Mouse (Mus musculus) c-Kit-positive CD71-negative TER-119-negative erythroid progenitor cells, embryonic 14.5 days (primary cell): ENCODE results near the gene Cdca3.
"Not testable (repeated sequence)": the region's sequence is repeated elsewhere in the genome, so short reads cannot be mapped to it uniquely, and the experiment has no call there.

Source experiments
- DNase-seq: peaks from one replicate; pipeline ENCODE4 v3.0.0-alpha.2; 2013; ENCODE audit warnings: low read depth

Cdca3 gene

DNA sequence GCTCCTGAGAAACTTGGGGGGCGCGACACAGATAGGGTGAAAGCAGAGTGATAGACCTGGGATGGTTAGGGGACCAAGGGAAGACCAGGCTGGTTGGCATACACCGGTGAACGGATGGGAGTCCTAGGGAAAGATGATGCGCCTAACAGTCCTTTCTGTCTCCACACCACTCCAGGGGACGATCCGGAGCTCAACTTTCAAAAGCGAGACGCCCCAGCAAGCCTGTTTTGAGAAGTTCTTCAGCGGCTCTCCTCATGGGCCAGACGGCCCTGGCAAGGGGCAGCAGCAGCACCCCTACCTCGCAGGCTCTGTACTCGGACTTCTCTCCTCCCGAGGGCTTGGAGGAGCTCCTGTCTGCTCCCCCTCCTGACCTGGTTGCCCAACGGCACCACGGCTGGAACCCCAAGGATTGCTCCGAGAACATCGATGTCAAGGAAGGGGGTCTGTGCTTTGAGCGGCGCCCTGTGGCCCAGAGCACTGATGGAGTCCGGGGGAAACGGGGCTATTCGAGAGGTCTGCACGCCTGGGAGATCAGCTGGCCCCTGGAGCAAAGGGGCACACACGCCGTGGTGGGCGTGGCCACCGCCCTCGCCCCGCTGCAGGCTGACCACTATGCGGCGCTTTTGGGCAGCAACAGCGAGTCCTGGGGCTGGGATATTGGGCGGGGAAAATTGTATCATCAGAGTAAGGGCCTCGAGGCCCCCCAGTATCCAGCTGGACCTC is 20.1 kb upstream of the Cdca3 start:
- DNase-seq: peak; percentile 65

DNA sequence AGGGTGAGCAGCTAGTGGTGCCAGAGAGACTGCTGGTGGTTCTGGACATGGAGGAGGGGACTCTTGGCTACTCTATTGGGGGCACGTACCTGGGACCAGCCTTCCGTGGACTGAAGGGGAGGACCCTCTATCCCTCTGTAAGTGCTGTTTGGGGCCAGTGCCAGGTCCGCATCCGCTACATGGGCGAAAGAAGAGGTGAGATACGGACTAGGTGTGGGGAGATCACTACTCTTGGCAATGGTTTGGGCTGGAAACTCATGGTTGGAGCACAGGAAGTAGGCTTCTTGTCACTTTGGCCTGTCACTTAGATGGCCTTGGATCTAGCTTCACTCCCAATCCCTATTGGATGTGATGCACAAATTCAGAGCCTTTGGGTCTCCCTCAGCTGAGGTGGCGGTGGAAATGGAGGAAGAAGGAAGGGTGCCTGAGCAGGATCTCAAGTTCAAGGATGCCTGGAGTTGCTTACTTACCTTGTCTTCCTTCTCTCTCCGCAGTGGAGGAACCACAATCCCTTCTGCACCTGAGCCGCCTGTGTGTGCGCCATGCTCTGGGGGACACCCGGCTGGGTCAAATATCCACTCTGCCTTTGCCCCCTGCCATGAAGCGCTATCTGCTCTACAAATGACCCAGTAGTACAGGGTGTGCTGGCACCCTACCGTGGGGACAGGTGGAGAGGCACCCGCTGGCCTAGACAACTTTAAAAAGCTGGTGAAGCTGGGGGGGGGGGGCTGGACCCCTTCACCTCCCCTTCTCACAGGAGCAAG is 19.4 kb upstream of the Cdca3 start:
- DNase-seq: no peak

DNA sequence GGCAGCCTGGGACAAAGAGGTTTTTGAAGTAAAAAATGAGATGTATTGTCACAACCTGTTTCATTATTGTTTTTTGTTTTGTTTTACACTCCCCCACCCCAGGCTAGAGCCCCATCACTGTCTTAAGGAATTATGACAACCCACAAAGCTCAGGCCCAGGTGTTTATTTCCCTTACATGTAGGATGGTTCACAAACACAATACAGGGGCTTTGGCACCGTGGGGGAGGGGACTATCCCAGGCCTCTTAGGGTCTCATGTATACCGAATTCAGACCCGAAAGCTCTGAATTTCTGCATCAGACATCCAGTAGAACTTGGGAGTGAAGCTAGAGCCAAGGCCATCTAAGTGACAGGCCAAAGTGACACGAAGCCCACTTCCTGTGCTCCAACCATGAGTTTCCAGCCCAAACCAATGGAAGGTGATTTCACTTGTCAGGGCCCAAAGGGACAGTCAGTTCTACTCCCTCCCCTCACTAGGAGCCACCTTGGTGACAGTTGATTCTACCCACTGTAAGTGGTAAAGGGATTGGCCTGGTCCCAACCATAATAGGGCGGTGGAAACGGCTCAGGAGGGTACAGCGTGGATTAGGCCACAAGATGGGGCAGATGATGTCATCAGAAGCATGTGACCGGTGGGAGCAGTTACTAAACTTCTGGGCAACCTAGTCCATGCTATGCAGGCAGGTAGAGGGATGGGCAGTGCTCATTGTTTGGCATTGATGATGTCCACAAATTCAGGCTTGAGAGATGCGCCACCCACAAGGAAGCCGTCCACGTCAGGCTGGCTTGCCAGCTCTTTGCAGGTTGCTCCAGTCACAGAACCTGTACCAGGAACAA is 18.6 kb upstream of the Cdca3 start:
- DNase-seq: not testable (repeated sequence)

DNA sequence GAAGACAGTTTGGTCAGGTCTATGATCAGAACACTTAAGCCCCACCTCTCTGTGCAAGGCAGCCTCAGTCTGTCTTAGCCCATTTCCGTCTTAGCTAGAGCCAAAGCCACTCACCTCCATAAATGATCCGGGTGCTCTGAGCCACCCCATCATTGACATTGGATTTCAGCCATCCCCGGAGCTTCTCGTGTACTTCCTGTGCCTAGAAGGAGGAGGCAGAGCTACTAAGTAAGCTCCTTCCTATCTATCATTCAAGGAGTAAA is 18.0 kb upstream of the Cdca3 start:
- no peak for DNase-seq

DNA sequence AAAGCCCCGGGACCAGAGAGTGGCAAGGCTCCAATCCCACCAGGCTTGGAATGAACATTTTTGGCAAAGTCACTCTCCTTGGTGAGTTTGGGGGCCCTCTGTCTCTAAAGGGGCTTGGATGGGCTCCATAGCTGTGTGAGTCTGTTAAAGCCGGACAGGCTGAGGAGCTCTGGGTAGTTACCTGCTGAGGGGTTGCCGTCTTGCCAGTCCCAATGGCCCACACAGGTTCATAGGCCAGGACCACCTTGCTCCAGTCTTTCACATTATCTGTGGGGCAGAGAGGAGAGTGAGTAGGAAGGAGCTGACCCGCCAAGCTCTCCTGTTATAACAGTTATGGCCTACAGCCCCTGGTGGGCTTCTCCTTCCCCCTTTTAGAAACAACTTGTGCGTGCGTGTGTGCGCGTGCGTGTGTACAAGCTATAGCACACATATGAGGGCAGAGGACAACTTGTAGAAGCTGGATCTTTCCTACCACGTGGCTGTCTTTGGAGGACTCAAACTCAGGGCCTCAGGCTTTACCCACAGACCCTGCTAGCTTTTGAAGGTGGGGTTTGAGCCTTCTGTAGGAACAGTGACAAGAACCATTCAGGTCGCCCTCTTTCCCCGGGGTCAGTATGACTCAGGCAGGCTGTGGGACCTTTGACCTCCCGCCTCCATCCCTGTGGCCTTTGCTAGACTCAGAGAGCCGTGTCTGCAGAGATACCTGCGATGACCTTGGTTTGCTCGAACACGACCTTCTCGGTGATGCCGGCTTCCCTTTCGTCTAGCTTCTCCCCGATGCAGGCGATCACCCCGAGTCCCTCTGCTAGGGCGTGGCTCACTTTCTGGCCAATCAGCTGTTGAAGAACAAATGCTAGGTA is 17.4 kb upstream of the Cdca3 start:
- DNase-seq: no peak

DNA sequence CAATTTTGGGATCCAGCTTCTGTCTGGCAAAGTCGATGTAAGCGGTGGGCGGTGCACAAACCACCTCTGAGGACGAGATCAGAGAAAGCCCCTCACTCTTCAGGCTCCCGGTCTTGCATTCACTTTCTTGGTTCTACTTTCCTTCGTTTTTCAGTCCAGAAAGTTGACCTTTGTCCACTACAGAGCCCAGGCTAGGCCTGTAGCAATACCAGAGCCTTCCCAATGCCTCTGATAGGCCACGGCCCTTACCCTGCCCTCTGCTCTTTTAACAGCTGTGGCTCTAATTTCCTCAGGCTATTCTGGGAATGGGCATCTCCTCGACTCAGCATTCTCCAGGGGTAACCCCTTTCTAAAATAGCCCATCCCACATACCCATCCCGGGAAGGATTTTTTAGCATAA is 16.5 kb upstream of the Cdca3 start:
- DNase-seq: no peak

DNA sequence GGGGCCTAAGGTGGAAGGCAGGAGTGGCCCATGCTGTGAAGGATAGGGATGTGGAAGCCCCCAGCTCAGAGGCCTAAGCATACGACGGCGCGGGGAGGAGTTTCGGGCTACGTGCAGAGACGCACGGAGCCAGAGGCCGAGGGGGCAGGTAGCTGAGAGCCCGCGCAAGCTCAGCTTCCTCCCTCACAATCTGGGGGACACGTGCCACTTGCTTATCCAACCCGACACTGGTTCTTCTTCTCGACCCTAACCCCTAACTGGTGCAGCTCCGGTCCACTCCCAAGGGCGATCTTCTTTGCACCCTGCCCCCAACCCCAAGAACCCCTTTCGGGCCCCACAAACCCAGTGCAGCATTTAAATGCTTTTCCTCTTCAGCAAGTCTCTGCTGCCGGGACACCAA is 15.9 kb upstream of the Cdca3 start:
- peak; percentile 52 for DNase-seq

DNA sequence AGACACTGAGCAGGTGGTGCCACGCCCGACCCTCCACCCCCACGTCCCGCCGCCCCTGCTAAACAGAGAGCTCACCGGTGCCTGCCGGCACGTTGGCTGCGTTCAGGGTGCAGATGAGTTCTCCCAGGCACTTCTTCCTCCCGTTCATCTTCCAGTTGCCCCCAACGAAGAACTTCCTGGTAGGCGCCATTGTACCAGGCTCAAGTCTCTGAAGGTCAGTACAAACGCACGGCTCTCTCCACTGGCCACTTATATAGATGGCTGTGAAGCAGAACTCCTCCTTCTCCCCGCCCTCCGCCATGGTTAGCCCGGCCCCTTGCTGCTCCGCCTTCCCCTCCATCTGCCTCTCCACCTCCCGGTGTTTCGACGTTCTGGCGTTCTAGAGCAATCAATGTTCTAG is 15.4 kb upstream of the Cdca3 start, which contains the start of gene Tpi1:
Tpi1 (minus strand) TSS at position 364 of the 400 bp plus-strand sequence.
- DNase-seq: peak; percentile 77

DNA sequence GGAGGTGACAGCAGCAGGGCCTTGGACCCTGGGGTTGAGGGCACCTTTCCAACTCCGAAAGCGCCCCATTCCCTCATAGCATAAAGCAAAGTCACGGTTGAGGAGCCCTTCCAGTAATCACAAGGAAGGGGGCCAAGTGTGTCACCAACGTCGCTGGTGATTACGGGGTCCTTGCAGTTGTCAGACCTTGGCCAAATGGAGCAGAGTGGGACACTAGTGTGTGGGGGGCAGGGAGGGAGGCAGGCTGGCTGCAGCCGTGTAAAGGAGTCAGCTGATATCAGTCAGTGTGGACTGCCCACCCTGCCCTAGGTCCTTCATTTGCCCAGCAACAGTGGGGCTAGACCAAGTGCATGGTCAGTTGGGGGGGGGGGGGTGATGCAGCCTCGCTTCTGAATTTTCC is 14.9 kb upstream of the Cdca3 start:
- no peak for DNase-seq

DNA sequence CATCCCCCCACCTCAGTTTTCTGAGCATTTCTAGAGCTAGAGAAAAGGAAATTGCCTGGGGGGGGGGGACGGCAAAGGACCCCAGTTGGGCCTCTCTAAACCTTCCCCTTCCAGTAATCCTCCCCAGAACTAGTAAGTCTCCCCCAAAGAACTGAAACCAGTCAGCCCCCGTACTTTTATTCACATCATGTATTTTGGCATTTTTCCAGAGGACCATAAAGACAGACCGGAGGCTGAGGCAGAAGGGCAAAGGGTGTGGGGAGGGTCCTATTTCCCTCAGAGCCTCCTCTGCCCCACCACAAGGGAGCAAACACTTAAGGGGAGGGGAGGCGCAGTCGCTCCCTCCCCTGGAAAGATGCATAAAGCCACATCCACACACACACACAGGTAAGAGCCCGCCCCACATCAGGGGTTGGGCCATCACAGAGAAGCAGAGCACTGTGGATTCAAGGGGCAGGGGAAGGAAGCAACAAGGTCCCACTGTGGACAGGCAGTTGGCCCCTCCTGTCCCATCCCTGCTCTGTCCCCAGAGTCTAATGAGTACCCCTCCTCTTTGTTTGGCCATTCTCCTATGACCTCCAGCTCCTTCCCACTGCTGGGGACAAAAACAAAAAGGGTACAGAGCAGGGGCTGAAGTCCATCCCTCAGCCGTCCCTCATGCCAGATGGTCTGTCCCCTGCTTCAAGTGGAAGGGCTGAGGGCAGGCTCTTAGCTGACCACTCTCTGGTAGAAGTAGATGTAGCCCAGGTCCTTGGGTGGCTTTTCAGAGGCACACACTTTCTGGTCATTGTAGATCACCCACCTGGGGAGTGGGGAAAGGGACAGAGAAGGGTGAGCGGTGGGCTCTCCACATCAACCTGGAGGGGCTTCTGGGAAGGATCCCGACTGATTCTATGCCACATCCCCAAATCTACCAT is 14.2 kb upstream of the Cdca3 start:
- no peak for DNase-seq

DNA sequence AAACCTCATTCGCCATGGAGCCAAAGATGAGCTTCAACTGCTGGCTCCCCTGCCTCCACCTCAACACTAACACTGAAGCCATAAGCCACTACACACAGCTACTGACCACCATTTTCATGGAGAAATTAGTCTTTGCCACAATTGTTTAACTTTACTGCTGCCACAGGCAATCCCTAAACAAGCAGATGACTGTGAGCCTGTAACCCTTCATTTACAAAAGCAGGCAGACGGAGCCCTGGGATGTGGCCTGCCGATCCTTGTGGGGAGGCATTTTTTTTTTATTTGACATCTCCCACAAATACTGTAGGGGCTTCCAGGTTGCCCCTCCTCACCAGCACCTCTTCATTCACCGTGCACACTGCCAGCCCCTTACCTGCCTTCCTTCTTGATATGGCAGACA is 12.7 kb upstream of the Cdca3 start:
- DNase-seq: no peak

DNA sequence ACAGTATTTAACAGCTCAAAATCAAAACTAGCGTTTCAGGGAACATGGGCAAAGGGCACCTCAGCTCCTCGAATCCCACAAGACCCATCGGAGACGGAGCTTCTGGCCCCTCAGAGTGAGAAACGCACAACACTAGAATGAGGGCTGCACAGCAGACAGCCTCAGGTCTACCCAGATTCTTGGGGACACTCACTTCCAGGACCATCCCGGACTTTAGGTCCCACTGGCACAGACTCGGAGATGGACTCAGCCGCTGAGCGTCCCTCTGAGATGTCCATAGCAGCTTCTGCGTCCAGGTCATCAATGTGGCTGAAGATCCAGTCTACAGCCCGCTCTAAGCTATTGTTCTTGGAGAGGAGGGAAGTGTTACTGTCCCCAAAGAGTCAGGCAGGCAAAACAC is 12.2 kb upstream of the Cdca3 start:
- DNase-seq: no peak

DNA sequence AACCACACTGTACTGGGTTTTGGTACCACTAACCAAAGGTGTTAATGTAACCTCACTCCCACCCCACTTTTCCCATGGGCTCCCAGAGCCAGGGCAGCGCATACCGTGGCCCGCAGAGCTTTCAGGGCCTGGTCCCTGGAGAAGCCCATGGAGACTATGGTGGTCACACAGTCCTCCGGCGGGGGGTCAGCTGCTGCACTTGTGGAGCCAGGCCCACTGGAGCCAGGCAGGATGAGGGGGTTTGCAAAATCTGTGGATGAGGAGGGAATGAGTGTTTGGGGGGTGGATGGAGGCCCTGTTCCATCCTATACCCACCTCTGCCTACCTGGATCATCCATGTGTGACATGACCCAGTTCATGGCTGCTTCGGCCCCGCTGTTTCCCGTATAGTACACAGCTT is 11.8 kb upstream of the Cdca3 start:
- no peak for DNase-seq

DNA sequence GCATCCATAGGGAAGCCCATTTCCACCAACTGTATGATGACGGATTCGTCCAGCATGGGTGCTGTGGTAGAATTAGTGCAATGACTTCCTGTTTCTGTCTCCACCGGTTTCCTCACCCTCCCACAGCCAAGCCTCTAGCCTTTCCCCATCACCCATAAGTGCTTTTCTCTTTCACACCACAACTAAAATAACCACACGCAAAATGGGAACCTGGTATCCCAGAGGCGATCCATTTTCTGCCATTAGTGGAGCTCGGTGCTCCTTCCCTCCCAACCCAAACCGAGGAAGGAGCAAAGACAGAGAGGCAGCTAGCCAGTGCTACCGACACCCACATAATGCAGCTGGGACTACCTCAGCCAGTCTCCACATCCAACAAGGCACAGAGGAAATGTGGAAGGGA is 11.4 kb upstream of the Cdca3 start:
- no peak for DNase-seq

DNA sequence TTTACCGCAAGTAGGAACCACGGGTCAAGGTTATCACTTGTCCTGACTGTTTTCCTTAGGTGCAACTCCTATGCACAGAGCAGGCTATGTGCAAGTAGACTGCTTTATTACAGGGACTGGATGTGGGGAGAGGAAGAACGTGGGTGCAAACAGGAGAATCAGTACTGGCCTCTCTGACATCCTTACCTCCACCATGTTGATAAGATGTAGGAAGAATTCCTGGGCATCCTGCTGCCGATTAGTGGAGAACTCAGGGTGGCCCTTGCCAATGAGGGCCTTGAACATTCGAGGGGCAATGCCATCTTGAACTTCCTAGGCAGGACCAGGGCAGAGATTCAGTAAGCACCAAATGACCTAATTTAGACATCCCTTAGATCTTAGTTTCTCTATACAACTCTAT is 8.5 kb upstream of the Cdca3 start:
- DNase-seq: no peak

DNA sequence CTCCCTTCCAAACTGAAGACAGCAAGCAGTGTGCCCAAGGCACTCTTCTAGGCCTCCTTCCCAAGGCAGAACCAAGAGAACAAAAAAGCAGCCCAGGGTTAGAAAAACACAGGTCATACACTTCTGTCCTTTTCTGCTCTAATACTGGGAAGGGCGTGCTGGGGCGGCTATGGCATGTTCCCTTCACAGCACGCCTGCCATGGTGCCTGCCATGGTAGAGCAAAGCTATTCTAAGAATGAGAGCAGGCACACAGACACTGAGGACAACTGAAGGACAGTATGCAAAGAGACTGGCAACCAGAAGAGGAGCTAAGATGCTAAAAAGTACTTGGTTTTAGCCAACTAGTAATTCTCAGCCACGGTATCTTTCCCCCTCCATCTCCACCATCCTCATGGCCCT is 7.3 kb upstream of the Cdca3 start:
- no peak for DNase-seq

DNA sequence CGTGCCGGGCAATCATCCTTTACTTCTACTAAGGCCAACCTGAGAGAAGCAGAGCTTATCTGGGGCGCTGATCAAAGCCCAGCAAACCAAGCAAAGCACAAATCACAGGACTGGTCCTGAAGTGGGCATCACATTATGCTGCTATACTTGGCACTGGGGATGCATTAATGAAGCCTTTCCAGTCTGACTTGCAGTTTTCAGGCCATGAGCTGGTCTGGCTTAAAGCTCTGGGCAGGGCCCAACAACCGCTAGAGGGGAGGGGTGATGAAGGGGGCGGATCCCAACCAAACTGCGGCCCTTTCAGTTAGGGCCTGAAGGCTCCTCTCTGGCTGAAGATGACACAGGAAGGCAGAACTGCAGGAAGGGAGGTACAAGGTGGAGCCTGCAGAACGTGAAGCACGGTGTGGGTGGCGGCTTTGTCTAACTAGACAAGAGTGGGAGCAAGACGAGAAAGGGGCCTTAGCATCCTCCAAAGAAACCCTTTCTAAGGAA is 1.2 kb upstream of the Cdca3 start:
- peak; percentile 46 for DNase-seq

DNA sequence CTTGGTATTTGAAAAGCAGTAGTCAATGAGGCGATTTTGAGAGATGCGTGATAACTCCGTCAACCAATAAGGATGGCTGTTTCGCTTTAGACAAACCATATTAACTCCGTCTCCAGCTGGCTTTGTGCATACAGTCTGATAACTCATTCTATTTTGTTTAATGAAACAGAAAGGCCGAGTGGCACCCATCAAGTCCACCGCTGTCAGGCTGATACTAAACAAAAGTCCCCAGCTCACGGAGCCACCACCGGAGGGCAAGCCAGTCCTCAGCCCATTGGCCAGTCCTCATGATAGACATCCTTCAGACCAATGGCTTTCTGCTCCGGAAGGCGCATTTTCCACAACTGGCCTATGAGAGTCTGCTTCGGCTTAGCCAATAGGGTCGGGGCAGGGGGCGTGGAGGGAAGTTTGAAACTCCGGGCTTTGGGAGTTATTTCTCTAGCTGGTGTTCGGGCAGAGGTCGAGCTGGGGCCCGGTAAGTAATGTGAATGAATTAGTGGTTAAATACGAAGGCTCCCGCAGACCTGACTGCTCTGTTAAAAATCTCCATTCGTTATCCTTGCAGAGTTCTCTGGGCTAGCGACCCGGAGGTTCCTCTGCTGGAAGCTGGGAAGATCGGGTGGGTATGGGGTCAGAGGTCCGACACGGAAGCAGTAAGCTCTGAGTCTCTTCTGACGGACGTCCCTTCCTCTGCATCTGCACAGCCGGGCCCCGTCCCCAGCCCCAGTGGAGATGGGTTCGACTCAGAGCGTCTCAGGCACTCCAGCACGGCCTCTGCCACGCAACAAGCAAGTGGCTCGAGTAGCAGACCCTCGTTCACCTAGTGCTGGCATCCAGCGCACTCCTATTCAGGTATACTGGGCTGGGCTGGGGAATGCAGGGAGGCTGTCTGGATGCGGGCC is 703 bp downstream of the Cdca3 start:
- DNase-seq: peak; percentile 91

DNA sequence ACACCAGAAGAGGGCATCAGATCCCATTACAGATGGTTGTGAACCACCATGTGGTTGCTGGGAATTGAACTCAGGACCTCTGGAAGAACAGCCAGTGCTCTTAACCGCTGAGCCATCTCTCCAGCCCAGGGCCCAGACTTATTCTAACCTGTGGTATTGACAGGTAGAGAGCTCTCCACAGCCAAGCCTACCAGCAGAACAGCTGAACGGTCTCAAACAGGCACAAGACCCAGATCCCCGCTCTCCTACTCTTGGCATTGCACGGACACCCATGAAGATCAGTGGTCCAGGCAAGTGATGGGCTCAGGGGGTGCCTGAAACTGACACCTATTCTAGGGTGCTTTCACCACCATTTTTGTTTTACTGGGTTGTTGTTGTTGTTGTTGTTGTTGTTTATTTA is 1.9 kb downstream of the Cdca3 start:
- DNase-seq: not testable (repeated sequence)

DNA sequence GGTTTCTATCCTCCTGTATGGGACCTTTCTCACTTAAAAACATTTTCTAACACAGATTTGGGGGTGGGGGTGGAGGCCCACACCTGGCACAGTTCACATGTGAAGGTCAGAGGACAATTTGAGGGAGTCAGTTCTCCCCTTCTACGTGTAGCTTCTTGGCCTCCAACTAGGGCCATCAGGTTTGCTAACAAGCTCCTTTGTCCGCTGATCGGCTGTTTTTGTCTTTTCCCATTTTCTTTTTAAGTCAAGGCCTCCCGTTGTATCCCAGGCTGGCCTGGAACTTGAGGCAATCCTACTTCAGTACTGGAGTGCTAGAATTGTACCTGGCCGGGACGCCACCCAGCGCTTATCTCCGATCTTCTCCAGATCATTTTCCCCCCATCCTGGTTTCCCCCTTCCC is 2.3 kb downstream of the Cdca3 start:
- DNase-seq: no peak
